Mouse (Mus musculus): ENCODE results near the gene Chd5. TPM values are rescaled to one million over a fixed set of nuclear protein-coding genes. Genes with fewer than 3 reads are reported as not detected.

Gene Chd5
- polyA plus RNA-seq, 1 experiment from 2014 or later, result 38.4 TPM

DNA sequence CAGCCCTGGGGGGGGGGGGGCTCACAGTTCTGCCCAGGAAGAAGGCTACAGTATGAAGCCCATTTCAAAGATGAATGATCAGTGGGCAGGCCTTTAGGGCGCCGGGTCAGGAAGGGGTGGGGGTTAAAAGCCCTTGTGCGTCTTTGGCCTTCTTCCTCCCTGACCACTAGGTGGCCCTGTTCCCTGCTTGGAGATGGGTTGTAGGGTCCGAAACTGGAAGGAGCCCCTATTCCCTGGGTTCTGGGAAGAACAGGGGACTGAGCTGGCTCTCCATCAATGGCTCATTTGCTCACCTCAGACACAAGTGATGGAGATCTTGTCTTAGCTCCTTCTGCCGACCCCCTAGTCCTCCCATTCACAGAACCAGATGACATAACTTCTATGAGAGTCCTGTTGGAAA lies 4.8 kb downstream of the Chd5 start:
- no peaks in the 10 kb centered on the region for H3K36me3 ChIP-seq (ENCODE audit: control insufficient read depth, insufficient read depth, low read length)
- H3K9ac ChIP-seq (replicated peaks; ENCODE audit: low read length), result no peak overlapping the region
- H3K27me3 ChIP-seq (ENCODE audit: control insufficient read depth, insufficient read depth, low read length), result peaks cover 15% of the 10 kb centered on the region
- no peak overlapping the region for H3K4me2 ChIP-seq (ENCODE audit: low read length)
- DNase-seq (peak; percentile 72), ATAC-seq (ENCODE audit: low FRiP score, low TSS enrichment) (no peak)
- no peak overlapping the region for H3K4me3 ChIP-seq (replicated peaks; ENCODE audit: low read depth, low read length)
- peaks cover 22% of the 10 kb centered on the region for H3K4me1 ChIP-seq (ENCODE audit: control insufficient read depth, insufficient read depth, low read length)
- no peaks in the 10 kb centered on the region for H3K9me3 ChIP-seq (ENCODE audit: control insufficient read depth, low read length)
- H3K27ac ChIP-seq (replicated peaks; ENCODE audit: low read depth, low read length), result no peak overlapping the region
- 8% methylated on average over 5 of the region's 5 CpGs for WGBS

DNA sequence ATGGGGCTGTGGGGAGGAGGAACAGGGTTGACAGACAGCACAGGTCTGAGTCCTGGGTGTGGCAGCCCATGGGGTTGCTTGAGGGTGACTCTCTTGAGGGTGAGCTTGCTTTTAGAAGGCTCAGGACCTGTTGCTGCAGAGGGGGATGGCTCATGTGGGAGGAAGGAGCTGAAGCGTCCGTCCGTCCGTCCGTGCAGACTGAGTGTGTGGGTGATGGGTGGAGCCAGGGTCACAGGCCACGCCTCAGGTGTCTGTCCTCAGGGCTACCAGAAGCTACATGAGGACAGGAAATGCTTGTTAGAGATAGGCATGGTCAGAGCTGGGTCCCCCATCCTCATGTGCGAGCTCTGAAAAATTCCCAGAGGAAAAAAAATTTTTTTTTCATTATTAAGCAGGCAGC lies 6.2 kb downstream of the Chd5 start:
- WGBS, result 68% methylated on average over 7 of the region's 7 CpGs
- peaks cover 29% of the 10 kb centered on the region for H3K4me1 ChIP-seq (ENCODE audit: control insufficient read depth, insufficient read depth, low read length)
- ATAC-seq (ENCODE audit: low FRiP score, low TSS enrichment), result no peak
- DNase-seq, result no peak
- H3K4me3 ChIP-seq (replicated peaks; ENCODE audit: low read depth, low read length), result no peak overlapping the region
- H3K27ac ChIP-seq (replicated peaks; ENCODE audit: low read depth, low read length), result no peak overlapping the region
- H3K4me2 ChIP-seq (ENCODE audit: low read length), result no peak overlapping the region
- no peak overlapping the region for H3K9ac ChIP-seq (replicated peaks; ENCODE audit: low read length)
- H3K9me3 ChIP-seq (ENCODE audit: control insufficient read depth, low read length), result no peaks in the 10 kb centered on the region
- no peaks in the 10 kb centered on the region for H3K36me3 ChIP-seq (ENCODE audit: control insufficient read depth, insufficient read depth, low read length)
- H3K27me3 ChIP-seq (ENCODE audit: control insufficient read depth, insufficient read depth, low read length), result peaks cover 15% of the 10 kb centered on the region

- Histone ChIP-seq H3K36me3 (ENCODE audit: control insufficient read depth, insufficient read depth, low read length) (no peaks in the 10 kb centered on the region), H3K27ac (replicated peaks; ENCODE audit: low read depth, low read length) (no peak overlapping the region), H3K4me1 (ENCODE audit: control insufficient read depth, insufficient read depth, low read length) (peaks cover 29% of the 10 kb centered on the region), H3K27me3 (ENCODE audit: control insufficient read depth, insufficient read depth, low read length) (peaks cover 9% of the 10 kb centered on the region), H3K4me3 (replicated peaks; ENCODE audit: low read depth, low read length) (no peak overlapping the region), H3K4me2 (ENCODE audit: low read length) (no peak overlapping the region), H3K9me3 (ENCODE audit: control insufficient read depth, low read length) (no peaks in the 10 kb centered on the region), H3K9ac (replicated peaks; ENCODE audit: low read length) (no peak overlapping the region)
- 56% methylated on average over 7 of the region's 7 CpGs for WGBS
- no peak for ATAC-seq (ENCODE audit: low FRiP score, low TSS enrichment)
- no peak for DNase-seq
These were observed 6.9 kb downstream of the Chd5 start for GRCm38 (mm10) chr4:152345120-152345889.

DNA sequence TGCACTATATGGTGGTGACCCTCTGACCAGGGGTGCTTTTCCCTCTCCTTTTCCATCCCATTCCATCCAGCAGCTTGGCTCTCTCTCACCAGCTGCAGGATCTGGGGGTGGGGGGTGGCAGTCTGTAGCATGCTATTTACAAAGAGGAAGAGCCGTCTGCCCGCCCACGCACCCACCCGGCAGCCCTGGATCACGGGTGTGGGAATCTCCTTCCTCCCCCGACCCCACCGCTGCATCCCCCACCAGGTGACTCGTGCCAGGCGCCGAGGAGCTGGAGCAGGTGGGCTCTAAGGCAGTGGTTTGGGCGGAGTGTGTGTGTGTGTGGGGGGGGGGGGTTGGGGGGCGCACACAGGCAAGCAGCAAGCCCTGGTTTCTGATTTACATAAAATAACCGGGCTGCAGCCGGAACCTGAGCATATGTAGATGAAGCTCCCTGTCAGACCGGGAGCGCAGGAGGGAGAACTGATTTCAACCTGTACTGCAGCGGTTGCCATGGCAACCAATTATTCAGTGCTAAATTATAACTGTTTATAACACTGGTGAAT lies 11.5 kb downstream of the Chd5 start:
- 5% methylated on average over 16 of the region's 17 CpGs for WGBS

DNA sequence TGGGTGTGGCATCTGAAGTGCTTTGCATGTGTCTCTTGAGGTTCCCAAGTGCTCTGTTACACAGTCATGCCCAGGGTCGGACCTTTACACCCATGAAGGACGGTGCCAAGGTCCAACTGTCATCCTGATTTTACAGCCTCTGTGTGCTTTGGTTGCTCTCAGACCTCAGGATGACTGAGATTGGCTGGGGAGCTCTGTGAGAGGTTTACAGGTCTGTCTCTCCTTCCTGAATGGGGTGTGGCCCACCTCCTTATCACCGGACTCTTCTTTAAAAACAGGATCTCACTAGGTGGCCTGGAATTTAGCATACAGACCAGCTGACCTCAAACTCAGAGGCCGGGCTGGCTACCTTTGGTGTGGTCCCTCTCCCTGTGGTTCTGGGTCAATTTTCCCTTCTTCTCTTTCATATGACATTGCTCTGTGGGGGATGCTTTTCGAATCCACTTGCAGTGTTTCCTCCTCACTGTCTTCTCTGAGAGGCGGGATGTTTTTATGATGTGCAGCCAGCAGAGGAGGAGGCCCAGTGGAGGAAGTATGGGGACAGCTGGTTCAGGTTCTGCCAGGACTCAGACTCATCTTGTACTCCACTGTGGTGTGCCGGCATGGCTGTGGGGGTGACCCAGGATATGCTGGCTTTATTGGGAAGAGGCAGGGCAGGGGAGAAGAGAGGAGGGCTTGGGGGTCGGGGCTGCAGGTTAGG lies 12.4 kb downstream of the Chd5 start:
- WGBS, result 32% methylated on average over 8 of the region's 8 CpGs
- no peaks in the 10 kb centered on the region for H3K9me3 ChIP-seq (ENCODE audit: control insufficient read depth, low read length)
- peaks cover 35% of the 10 kb centered on the region for H3K4me1 ChIP-seq (ENCODE audit: control insufficient read depth, insufficient read depth, low read length)
- no peak overlapping the region for H3K4me3 ChIP-seq (replicated peaks; ENCODE audit: low read depth, low read length)
- H3K9ac ChIP-seq (replicated peaks; ENCODE audit: low read length), result peak overlapping the region; percentile 34; the same call in 1 of the 2 replicates
- H3K36me3 ChIP-seq (ENCODE audit: control insufficient read depth, insufficient read depth, low read length), result peaks cover 8% of the 10 kb centered on the region; the same call in 1 of the 2 replicates
- peak overlapping the region; percentile 91 for H3K27ac ChIP-seq (replicated peaks; ENCODE audit: low read depth, low read length)
- DNase-seq, result no peak
- no peak for ATAC-seq (ENCODE audit: low FRiP score, low TSS enrichment)
- no peaks in the 10 kb centered on the region for H3K27me3 ChIP-seq (ENCODE audit: control insufficient read depth, insufficient read depth, low read length)
- H3K4me2 ChIP-seq (ENCODE audit: low read length), result peak overlapping the region; percentile 53

More for the DNA sequence above, 11.5 kb downstream of the Chd5 start:
- peak overlapping the region; percentile 91 for H3K27ac ChIP-seq (replicated peaks; ENCODE audit: low read depth, low read length)
- peak overlapping the region; percentile 53 for H3K4me2 ChIP-seq (ENCODE audit: low read length)
- no peaks in the 10 kb centered on the region for H3K27me3 ChIP-seq (ENCODE audit: control insufficient read depth, insufficient read depth, low read length)
- DNase-seq (peak; percentile 92), ATAC-seq (ENCODE audit: low FRiP score, low TSS enrichment) (peak; percentile 77)
- H3K9me3 ChIP-seq (ENCODE audit: control insufficient read depth, low read length), result no peaks in the 10 kb centered on the region
- H3K36me3 ChIP-seq (ENCODE audit: control insufficient read depth, insufficient read depth, low read length), result peaks cover 6% of the 10 kb centered on the region; the same call in 1 of the 2 replicates
- H3K4me1 ChIP-seq (ENCODE audit: control insufficient read depth, insufficient read depth, low read length), result peaks cover 35% of the 10 kb centered on the region
- H3K4me3 ChIP-seq (replicated peaks; ENCODE audit: low read depth, low read length), result peak overlapping the region; percentile 22
- H3K9ac ChIP-seq (replicated peaks; ENCODE audit: low read length), result peak overlapping the region; percentile 60

DNA sequence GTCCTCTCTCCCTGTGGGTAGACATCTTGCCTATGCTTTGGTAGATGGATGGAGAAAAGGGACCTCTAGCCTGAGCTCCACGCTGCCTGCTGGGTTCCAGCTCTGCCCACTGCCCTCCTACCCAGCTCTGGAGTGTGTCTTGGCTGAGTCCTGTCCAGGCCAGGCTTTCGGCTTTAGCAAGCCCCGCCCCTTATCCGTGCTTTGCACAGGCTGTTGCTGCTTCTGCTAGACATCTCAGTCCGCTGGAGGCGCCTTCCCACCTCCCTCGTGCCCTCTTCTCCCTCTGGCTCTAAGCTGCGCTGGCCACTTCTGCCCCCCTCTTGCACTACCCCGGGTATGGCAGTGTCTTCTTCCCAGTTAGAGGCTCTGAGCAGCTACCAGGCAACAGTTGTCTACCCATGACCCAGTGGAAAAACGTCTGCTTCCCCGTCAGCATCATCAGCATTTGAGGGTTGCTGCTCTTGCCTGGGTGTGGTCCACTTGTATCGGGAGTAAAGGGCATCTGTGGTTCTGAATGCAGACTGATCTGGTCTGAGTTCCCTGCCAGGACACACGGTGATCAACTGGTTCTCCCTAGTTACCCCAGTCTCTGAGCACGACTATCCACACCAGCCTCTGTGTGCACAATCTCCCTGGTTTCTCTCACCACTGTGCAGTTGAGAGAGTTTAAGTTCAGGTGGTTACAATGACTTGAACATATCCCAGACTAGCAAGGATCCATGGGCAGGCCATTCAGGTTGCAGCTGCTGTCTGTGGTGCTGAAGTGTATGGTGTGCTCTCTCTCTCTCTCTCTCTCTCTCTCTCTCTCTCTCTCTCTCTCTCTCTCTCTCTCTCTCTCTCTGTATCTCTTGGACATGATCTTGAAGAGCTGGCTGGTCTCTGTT lies 13.2 kb downstream of the Chd5 start:
- ATAC-seq (ENCODE audit: low FRiP score, low TSS enrichment), result no peak
- no peak overlapping the region; the same call in 1 of the 2 replicates for H3K9ac ChIP-seq (replicated peaks; ENCODE audit: low read length)
- peak; percentile 65 for DNase-seq
- H3K27me3 ChIP-seq (ENCODE audit: control insufficient read depth, insufficient read depth, low read length), result no peaks in the 10 kb centered on the region
- 8% methylated on average over 14 of the region's 14 CpGs for WGBS
- peaks cover 12% of the 10 kb centered on the region; the same call in 1 of the 2 replicates for H3K36me3 ChIP-seq (ENCODE audit: control insufficient read depth, insufficient read depth, low read length)
- H3K4me2 ChIP-seq (ENCODE audit: low read length), result 0 out of 2 replicates have a peak overlapping the region, but pooled peaks have one; percentile 17
- H3K4me1 ChIP-seq (ENCODE audit: control insufficient read depth, insufficient read depth, low read length), result peaks cover 35% of the 10 kb centered on the region
- peak overlapping the region; percentile 91 for H3K27ac ChIP-seq (replicated peaks; ENCODE audit: low read depth, low read length)
- no peaks in the 10 kb centered on the region for H3K9me3 ChIP-seq (ENCODE audit: control insufficient read depth, low read length)
- H3K4me3 ChIP-seq (replicated peaks; ENCODE audit: low read depth, low read length), result no peak overlapping the region

- Histone ChIP-seq H3K36me3 (ENCODE audit: control insufficient read depth, insufficient read depth, low read length) (peaks cover 15% of the 10 kb centered on the region), H3K9ac (replicated peaks; ENCODE audit: low read length) (no peak overlapping the region), H3K9me3 (ENCODE audit: control insufficient read depth, low read length) (no peaks in the 10 kb centered on the region), H3K27ac (replicated peaks; ENCODE audit: low read depth, low read length) (no peak overlapping the region), H3K4me1 (ENCODE audit: control insufficient read depth, insufficient read depth, low read length) (peaks cover 29% of the 10 kb centered on the region), H3K4me3 (replicated peaks; ENCODE audit: low read depth, low read length) (no peak overlapping the region), H3K4me2 (ENCODE audit: low read length) (no peak overlapping the region), H3K27me3 (ENCODE audit: control insufficient read depth, insufficient read depth, low read length) (no peaks in the 10 kb centered on the region)
- DNase-seq, result no peak
- no peak for ATAC-seq (ENCODE audit: low FRiP score, low TSS enrichment)
- WGBS, result 84% methylated on average over 14 of the region's 14 CpGs
These were observed 15.6 kb downstream of the Chd5 start for GRCm38 (mm10) chr4:152353886-152354637.

Measured in midbrain, embryonic 14.5 days (tissue).